Mouse (Mus musculus) liver, adult 2 months (tissue): ENCODE results near the gene Kmt2d.

Experiments used
- CTCF ChIP-seq: fragments of 200-500 bp; IDR thresholded peaks from 2 replicates; pipeline ENCODE4 v1.5.1; 2011; ENCODE audit warnings: low read depth, low read length, control low read depth
- POLR2A ChIP-seq: fragments of 200-500 bp; IDR thresholded peaks from 2 replicates; pipeline ENCODE4 v1.6.1; 2011; ENCODE audit warnings: low read length, control low read depth; ENCODE audit not compliant: insufficient read depth; ENCODE audit errors: extremely low read depth

GRCm38 (mm10) chr15:98895635-98896589 is 24.9 kb upstream of the Kmt2d start:
- no peak for TF ChIP-seq CTCF
- no peak for TF ChIP-seq POLR2A
